Mouse (Mus musculus): ENCODE data around the gene Cpeb1. TPM values are rescaled to one million over a fixed set of nuclear protein-coding genes. Genes with fewer than 3 reads are reported as not detected.

Gene Cpeb1
- polyA plus RNA-seq, 1 experiment from 2014 or later, result 1.8 TPM

- H3K4me3 ChIP-seq, result no peak overlapping the region
- no peaks in the 10 kb centered on the region for H3K9me3 ChIP-seq
- no peaks in the 10 kb centered on the region for H3K27me3 ChIP-seq (ENCODE audit: insufficient read depth, poor library complexity, severe bottlenecking)
- no peak for DNase-seq (ENCODE audit: low spot score)
- WGBS, result 92% methylated on average over 21 of the region's 21 CpGs
- peaks cover 22% of the 10 kb centered on the region for H3K4me1 ChIP-seq
- peaks cover 81% of the 10 kb centered on the region for H3K36me3 ChIP-seq
- H3K27ac ChIP-seq, result no peak overlapping the region
Measured at GRCm38 (mm10) chr7:81337785-81338521, 117.3 kb downstream of the Cpeb1 start.

GRCm38 (mm10) chr7:81336432-81336786 lies 118.9 kb downstream of the Cpeb1 start:
- WGBS, result 38% methylated on average over 8 of the region's 8 CpGs
- no peak overlapping the region for H3K27ac ChIP-seq
- H3K4me3 ChIP-seq, result no peak overlapping the region
- no peaks in the 10 kb centered on the region for H3K9me3 ChIP-seq
- peaks cover 75% of the 10 kb centered on the region for H3K36me3 ChIP-seq
- H3K4me1 ChIP-seq, result peaks cover 15% of the 10 kb centered on the region
- no peaks in the 10 kb centered on the region for H3K27me3 ChIP-seq (ENCODE audit: insufficient read depth, poor library complexity, severe bottlenecking)
- peak; percentile 83 for DNase-seq (ENCODE audit: low spot score)

- peaks cover 20% of the 10 kb centered on the region for H3K4me1 ChIP-seq
- 73% methylated on average over 18 of the region's 18 CpGs for WGBS
- H3K27me3 ChIP-seq (ENCODE audit: insufficient read depth, poor library complexity, severe bottlenecking), result no peaks in the 10 kb centered on the region
- H3K4me3 ChIP-seq, result no peak overlapping the region
- peaks cover 70% of the 10 kb centered on the region for H3K36me3 ChIP-seq
- peak overlapping the region; percentile 59 for H3K27ac ChIP-seq
- peak; percentile 81 for DNase-seq (ENCODE audit: low spot score)
- H3K9me3 ChIP-seq, result no peaks in the 10 kb centered on the region
Measured at GRCm38 (mm10) chr7:81335705-81336431, 119.4 kb downstream of the Cpeb1 start.

- no peak overlapping the region for H3K4me3 ChIP-seq
- no peak overlapping the region for H3K27ac ChIP-seq
- H3K9me3 ChIP-seq, result no peaks in the 10 kb centered on the region
- peaks cover 51% of the 10 kb centered on the region for H3K36me3 ChIP-seq
- WGBS, result 75% methylated on average over 7 of the region's 7 CpGs
- H3K4me1 ChIP-seq, result peaks cover 27% of the 10 kb centered on the region
- no peaks in the 10 kb centered on the region for H3K27me3 ChIP-seq (ENCODE audit: insufficient read depth, poor library complexity, severe bottlenecking)
- no peak for DNase-seq (ENCODE audit: low spot score)
Measured at GRCm38 (mm10) chr7:81331851-81332250, 123.4 kb downstream of the Cpeb1 start.

GRCm38 (mm10) chr7:81330767-81331166 lies 124.5 kb downstream of the Cpeb1 start:
- 20% methylated on average over 3 of the region's 3 CpGs for WGBS
- Histone ChIP-seq H3K27me3 (ENCODE audit: insufficient read depth, poor library complexity, severe bottlenecking) (no peaks in the 10 kb centered on the region), H3K27ac (no peak overlapping the region), H3K9me3 (no peaks in the 10 kb centered on the region), H3K4me1 (peaks cover 18% of the 10 kb centered on the region), H3K4me3 (no peak overlapping the region), H3K36me3 (peaks cover 42% of the 10 kb centered on the region)
- DNase-seq (ENCODE audit: low spot score), result no peak

- H3K9me3 ChIP-seq, result no peaks in the 10 kb centered on the region
- H3K36me3 ChIP-seq, result peaks cover 26% of the 10 kb centered on the region
- no peak overlapping the region for H3K4me3 ChIP-seq
- H3K27me3 ChIP-seq (ENCODE audit: insufficient read depth, poor library complexity, severe bottlenecking), result no peaks in the 10 kb centered on the region
- WGBS, result 79% methylated on average over 10 of the region's 10 CpGs
- H3K27ac ChIP-seq, result no peak overlapping the region
- DNase-seq (ENCODE audit: low spot score), result no peak
- H3K4me1 ChIP-seq, result peaks cover 11% of the 10 kb centered on the region
Measured at GRCm38 (mm10) chr7:81327661-81328060, 127.6 kb downstream of the Cpeb1 start.

- WGBS, result 68% methylated on average over 6 of the region's 6 CpGs
Measured at GRCm38 (mm10) chr7:81326859-81327258, 128.4 kb downstream of the Cpeb1 start.

GRCm38 (mm10) chr7:81326043-81326442 lies 129.2 kb downstream of the Cpeb1 start:
- Histone ChIP-seq H3K4me1 (peaks cover 9% of the 10 kb centered on the region), H3K4me3 (no peak overlapping the region), H3K9me3 (no peaks in the 10 kb centered on the region), H3K27ac (no peak overlapping the region), H3K27me3 (ENCODE audit: insufficient read depth, poor library complexity, severe bottlenecking) (no peaks in the 10 kb centered on the region), H3K36me3 (peaks cover 19% of the 10 kb centered on the region; the same call in 1 of the 2 replicates)
- no peak for DNase-seq (ENCODE audit: low spot score)
- WGBS, result 81% methylated on average over 12 of the region's 12 CpGs

More at GRCm38 (mm10) chr7:81326859-81327258, 128.4 kb downstream of the Cpeb1 start:
- DNase-seq (ENCODE audit: low spot score), result no peak
- Histone ChIP-seq H3K27me3 (ENCODE audit: insufficient read depth, poor library complexity, severe bottlenecking) (no peaks in the 10 kb centered on the region), H3K27ac (no peak overlapping the region), H3K36me3 (peaks cover 19% of the 10 kb centered on the region; the same call in 1 of the 2 replicates), H3K4me1 (peaks cover 11% of the 10 kb centered on the region), H3K9me3 (no peaks in the 10 kb centered on the region), H3K4me3 (no peak overlapping the region)

- Histone ChIP-seq H3K27ac (no peak overlapping the region), H3K4me3 (no peak overlapping the region), H3K4me1 (no peaks in the 10 kb centered on the region), H3K36me3 (peaks cover under 1% of the 10 kb centered on the region; the same call in 1 of the 2 replicates), H3K9me3 (no peaks in the 10 kb centered on the region), H3K27me3 (ENCODE audit: insufficient read depth, poor library complexity, severe bottlenecking) (no peaks in the 10 kb centered on the region)
- WGBS, result 78% methylated on average over 5 of the region's 5 CpGs
- DNase-seq (ENCODE audit: low spot score), result no peak
Measured at GRCm38 (mm10) chr7:81321776-81322175, 133.5 kb downstream of the Cpeb1 start.

- H3K36me3 ChIP-seq, result no peaks in the 10 kb centered on the region
- H3K27me3 ChIP-seq (ENCODE audit: insufficient read depth, poor library complexity, severe bottlenecking), result no peaks in the 10 kb centered on the region
- H3K9me3 ChIP-seq, result no peaks in the 10 kb centered on the region
- H3K4me3 ChIP-seq, result no peak overlapping the region
- no peak overlapping the region for H3K27ac ChIP-seq
- DNase-seq (ENCODE audit: low spot score), result no peak
- no peaks in the 10 kb centered on the region for H3K4me1 ChIP-seq
- 76% methylated on average over 6 of the region's 6 CpGs for WGBS
Measured at GRCm38 (mm10) chr7:81319749-81320148, 135.5 kb downstream of the Cpeb1 start.

- Histone ChIP-seq H3K27me3 (ENCODE audit: insufficient read depth, poor library complexity, severe bottlenecking) (no peaks in the 10 kb centered on the region), H3K4me1 (peaks cover 11% of the 10 kb centered on the region), H3K36me3 (no peaks in the 10 kb centered on the region), H3K27ac (no peak overlapping the region), H3K4me3 (no peak overlapping the region), H3K9me3 (no peaks in the 10 kb centered on the region)
- DNase-seq (ENCODE audit: low spot score), result no peak
- WGBS, result 67% methylated on average over 8 of the region's 8 CpGs
Measured at GRCm38 (mm10) chr7:81315583-81315982, 139.7 kb downstream of the Cpeb1 start.

GRCm38 (mm10) chr7:81311581-81311980 lies 143.7 kb downstream of the Cpeb1 start:
- H3K4me1 ChIP-seq, result peaks cover 25% of the 10 kb centered on the region
- no peak overlapping the region for H3K4me3 ChIP-seq
- DNase-seq (ENCODE audit: low spot score), result no peak
- H3K27ac ChIP-seq, result no peak overlapping the region
- H3K9me3 ChIP-seq, result no peaks in the 10 kb centered on the region
- H3K27me3 ChIP-seq (ENCODE audit: insufficient read depth, poor library complexity, severe bottlenecking), result no peaks in the 10 kb centered on the region
- H3K36me3 ChIP-seq, result no peaks in the 10 kb centered on the region

- Histone ChIP-seq H3K27me3 (ENCODE audit: insufficient read depth, poor library complexity, severe bottlenecking) (no peaks in the 10 kb centered on the region), H3K4me3 (no peak overlapping the region), H3K9me3 (no peaks in the 10 kb centered on the region), H3K27ac (no peak overlapping the region), H3K36me3 (no peaks in the 10 kb centered on the region), H3K4me1 (peaks cover 25% of the 10 kb centered on the region)
- WGBS, result 75% methylated on average over 1 of the region's 1 CpGs
- DNase-seq (ENCODE audit: low spot score), result no peak
Measured at GRCm38 (mm10) chr7:81311130-81311529, 144.1 kb downstream of the Cpeb1 start.

Measured in heart, embryonic 10.5 days (tissue).